Mouse (Mus musculus) right cerebral cortex, postnatal 25 days (tissue): ENCODE results near the gene Spns1.

Experiments
- DNase-seq: peaks from one replicate; pipeline ENCODE4 v3.0.0; 2022

Gene Spns1

GRCm38 (mm10) chr7:126368367-126368766, 8.9 kb downstream of the Spns1 start:
- no peak for DNase-seq

DNA sequence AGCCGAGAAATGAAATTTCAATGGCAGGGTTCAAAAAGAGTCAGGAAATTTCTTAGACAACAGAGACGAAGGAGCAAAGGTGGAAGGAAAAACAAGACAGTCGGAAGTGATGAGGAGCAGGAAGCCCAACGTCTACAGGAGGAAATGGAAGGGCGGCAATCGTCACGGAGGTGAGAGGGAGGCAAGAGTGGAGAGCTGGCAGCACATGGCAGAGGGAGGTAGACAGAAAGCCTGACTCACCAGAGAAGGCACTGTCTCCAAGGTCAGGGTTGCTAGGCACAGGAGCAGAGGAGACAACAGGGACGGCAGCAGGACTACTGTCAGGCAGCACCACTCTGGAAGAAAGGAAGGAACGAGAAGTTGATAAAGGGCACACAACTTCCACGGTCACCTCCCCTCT, 9.6 kb downstream of the Spns1 start:
- no peak for DNase-seq

- DNase-seq = no peak
Observed at GRCm38 (mm10) chr7:126363038-126363437, 14.2 kb downstream of the Spns1 start.

- DNase-seq = no peak
Observed at GRCm38 (mm10) chr7:126359049-126359448, 18.2 kb downstream of the Spns1 start.

- no peak for DNase-seq
Observed at GRCm38 (mm10) chr7:126358413-126358812, 18.8 kb downstream of the Spns1 start.

- no peak for DNase-seq
Observed at GRCm38 (mm10) chr7:126357838-126358237, 19.4 kb downstream of the Spns1 start.

- no peak for DNase-seq
Observed at GRCm38 (mm10) chr7:126356793-126357591, 20.3 kb downstream of the Spns1 start.

GRCm38 (mm10) chr7:126355847-126356597, 21.2 kb downstream of the Spns1 start:
- DNase-seq = peak; percentile 18

- no peak for DNase-seq
Observed at GRCm38 (mm10) chr7:126354738-126355614, 22.3 kb downstream of the Spns1 start.

- no peak for DNase-seq
Observed at GRCm38 (mm10) chr7:126353994-126354365, 23.3 kb downstream of the Spns1 start.

- no peak for DNase-seq
Observed at GRCm38 (mm10) chr7:126353251-126353993, 23.8 kb downstream of the Spns1 start.

GRCm38 (mm10) chr7:126351419-126351951, 25.8 kb downstream of the Spns1 start:
- no peak for DNase-seq

- DNase-seq = no peak
Observed at GRCm38 (mm10) chr7:126350748-126351418, 26.4 kb downstream of the Spns1 start.

DNA sequence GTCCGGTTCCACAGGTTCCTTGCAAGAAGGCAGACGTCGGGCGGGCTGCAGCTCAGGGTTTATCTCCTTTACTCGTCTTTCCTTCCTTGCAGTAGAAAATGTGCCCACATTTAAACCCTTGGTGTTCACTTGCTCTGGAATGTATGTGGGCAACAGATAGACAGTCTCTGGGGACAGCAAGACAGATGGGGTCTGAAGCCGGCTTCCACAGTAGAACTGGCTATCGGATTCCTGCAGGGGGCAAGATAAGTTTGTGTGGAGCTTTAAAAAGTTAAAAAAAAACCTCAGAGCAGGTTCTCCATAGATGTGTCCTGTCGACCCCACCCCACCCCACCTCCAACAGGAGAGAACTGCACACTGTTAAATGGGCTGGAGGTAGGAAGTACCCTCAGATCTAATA, 29.0 kb downstream of the Spns1 start:
- DNase-seq = no peak

GRCm38 (mm10) chr7:126347098-126347497, 30.2 kb downstream of the Spns1 start:
- DNase-seq = no peak

DNA sequence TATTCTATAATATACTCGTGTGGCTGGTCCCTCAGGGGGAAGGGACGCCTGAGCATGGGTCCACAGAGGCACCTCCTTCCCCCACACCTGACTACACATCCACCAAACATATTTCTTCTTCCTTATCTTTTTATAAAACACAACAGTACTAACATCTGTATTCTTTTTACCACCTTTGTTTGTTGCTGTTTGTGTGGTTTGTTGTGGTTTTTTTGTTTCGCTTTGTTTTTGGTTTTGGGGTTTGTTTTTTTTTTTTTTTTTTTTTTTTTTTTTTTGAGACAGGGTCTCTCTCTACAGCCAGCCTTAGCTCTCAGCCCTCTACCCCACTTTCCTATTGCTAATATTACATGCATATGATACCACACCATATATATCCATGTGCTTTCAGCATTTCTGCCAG, 31.3 kb downstream of the Spns1 start:
- DNase-seq = no peak

- DNase-seq = no peak
Observed at GRCm38 (mm10) chr7:126345557-126345956, 31.7 kb downstream of the Spns1 start.

DNA sequence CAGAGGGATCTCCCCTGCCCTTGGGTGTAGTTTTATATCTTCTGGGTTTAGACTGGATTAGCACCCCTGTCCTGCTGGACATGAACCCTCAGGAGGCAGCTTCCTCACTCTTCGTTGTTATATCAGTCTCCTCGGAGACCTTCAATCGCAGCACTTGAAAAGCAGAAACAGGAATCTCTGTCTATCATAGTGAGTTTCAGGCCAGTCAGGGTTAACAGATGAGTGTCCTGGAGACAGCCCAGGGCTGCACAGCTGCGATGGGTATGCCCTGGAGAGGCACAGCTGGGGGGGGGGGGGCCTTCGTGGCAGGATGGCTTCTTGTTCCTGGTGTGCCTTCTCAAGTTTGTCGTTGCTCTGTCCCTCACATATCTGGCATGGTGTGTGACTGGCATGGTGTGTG, 36.4 kb downstream of the Spns1 start:
- DNase-seq = no peak

- no peak for DNase-seq
Observed at GRCm38 (mm10) chr7:126340206-126340618, 37.0 kb downstream of the Spns1 start.

- DNase-seq = no peak
Observed at GRCm38 (mm10) chr7:126339521-126339971, 37.7 kb downstream of the Spns1 start.

DNA sequence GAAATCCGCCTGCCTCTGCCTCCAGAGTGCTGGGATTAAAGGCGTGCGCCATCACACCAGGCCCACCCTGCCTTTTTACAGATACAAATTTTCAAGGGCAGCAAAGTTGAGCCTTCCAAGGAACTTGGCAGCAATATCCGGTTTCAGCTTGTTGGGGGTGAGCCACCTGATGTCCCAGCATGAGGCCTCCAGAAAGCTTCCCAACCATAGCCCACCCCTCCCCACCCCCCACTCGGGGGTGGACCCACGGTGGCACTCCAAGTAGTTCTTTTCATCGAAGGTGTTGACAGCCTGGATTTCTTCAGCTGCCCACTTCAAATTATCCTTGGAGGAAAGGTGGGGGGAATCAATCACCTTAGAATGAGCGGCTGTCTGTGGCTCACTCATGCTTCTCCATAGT, 38.3 kb downstream of the Spns1 start:
- DNase-seq = no peak

- DNase-seq = no peak
Observed at GRCm38 (mm10) chr7:126335556-126335955, 41.7 kb downstream of the Spns1 start.
